8 mouse cellular contexts compared by ENCODE assay signal in genomic region chr10:93165416-93166381, GRCm38 (mm10). TPM values are rescaled to one million over a fixed set of nuclear protein-coding genes. Genes with fewer than 3 reads are reported as not detected.
A peak's percentile ranks its signal among the peaks of the same experiment; 100 is the strongest.
DNase-seq lines count a peak whose midpoint lies in the region; ATAC-seq and TF ChIP-seq lines count a peak whose summit lies in the region.

No protein-coding gene starts in this region.

- no peak for TF ChIP-seq POLR2A in brain, embryonic 14.5 days (IDR thresholded peaks at IDR 0.05; ENCODE audit: borderline replicate concordance, extremely low read depth, insufficient read depth, insufficient read length, poor library complexity, severe bottlenecking)

- H3K4me2 ChIP-seq in kidney, postnatal 0 days (ENCODE audit: low read length): 0 out of 2 replicates have a peak overlapping the region, but pooled peaks have one; percentile 16
- peak overlapping the region; percentile 53 for H3K4me2 ChIP-seq in heart, postnatal 0 days (ENCODE audit: low read depth, low read length)
- H3K4me2 ChIP-seq in stomach, postnatal 0 days (replicated peaks; ENCODE audit: low read depth): 0 out of 2 replicates have a peak overlapping the region, but pooled peaks have one; percentile 25

- H3K4me1 ChIP-seq in kidney, postnatal 0 days (replicated peaks; ENCODE audit: insufficient read depth, low read length): peaks cover 6% of the 10 kb centered on the region
- H3K4me1 ChIP-seq in heart, postnatal 0 days (ENCODE audit: control insufficient read depth, insufficient read depth): peaks cover 22% of the 10 kb centered on the region
- H3K4me1 ChIP-seq in stomach, postnatal 0 days (replicated peaks; ENCODE audit: control insufficient read depth, insufficient read depth): peaks cover 3% of the 10 kb centered on the region

- no peak overlapping the region for H3K4me3 ChIP-seq in kidney, postnatal 0 days (replicated peaks; ENCODE audit: low read depth, low read length)
- peak overlapping the region; percentile 13; the same call in 1 of the 2 replicates for H3K4me3 ChIP-seq in heart, postnatal 0 days (ENCODE audit: low read depth, low read length)
- H3K4me3 ChIP-seq in stomach, postnatal 0 days (ENCODE audit: low read depth, low read length): no peak overlapping the region

- no peaks in the 10 kb centered on the region for H3K27me3 ChIP-seq in kidney, postnatal 0 days (ENCODE audit: insufficient read depth, low read length)
- H3K27me3 ChIP-seq in heart, postnatal 0 days (ENCODE audit: control insufficient read depth, insufficient read depth, low read length): no peaks in the 10 kb centered on the region
- H3K27me3 ChIP-seq in stomach, postnatal 0 days (ENCODE audit: control insufficient read depth, insufficient read depth, low read length): no peaks in the 10 kb centered on the region

- no peak for TF ChIP-seq EP300 in heart, postnatal 0 days (IDR thresholded peaks at IDR 0.05; ENCODE audit: low read depth)
- no peak for TF ChIP-seq EP300 in stomach, postnatal 0 days (optimal IDR thresholded peaks at IDR 0.05)

- DNase-seq in kidney, postnatal 0 days (ENCODE audit: low spot score): peak; percentile 24
- no peak for DNase-seq in kidney, postnatal 14 days
- DNase-seq in brain, embryonic 14.5 days (ENCODE audit: low read depth): peak; percentile 55
- DNase-seq in heart, postnatal 0 days (ENCODE audit: low spot score): peak; percentile 45
- no peak for DNase-seq in stomach, postnatal 0 days (ENCODE audit: low spot score)
- DNase-seq in gastrocnemius, adult 18-20 months (ENCODE audit: low spot score): no peak
- DNase-seq in adrenal gland, postnatal 36 days: no peak

- H3K9me3 ChIP-seq in kidney, postnatal 0 days (replicated peaks; ENCODE audit: low read length): no peaks in the 10 kb centered on the region
- H3K9me3 ChIP-seq in heart, postnatal 0 days (replicated peaks; ENCODE audit: control insufficient read depth, low read length): no peaks in the 10 kb centered on the region
- no peaks in the 10 kb centered on the region for H3K9me3 ChIP-seq in stomach, postnatal 0 days (ENCODE audit: control insufficient read depth, low read length)

- TF ChIP-seq CTCF in kidney, postnatal 0 days (IDR thresholded peaks at IDR 0.05; ENCODE audit: low read depth): no peak
- no peak for TF ChIP-seq CTCF in brain, embryonic 14.5 days (IDR thresholded peaks at IDR 0.05; ENCODE audit: borderline replicate concordance, extremely low read depth, insufficient read depth, insufficient read length)
- TF ChIP-seq CTCF in heart, postnatal 0 days (IDR thresholded peaks at IDR 0.05; ENCODE audit: low read depth): no peak
- TF ChIP-seq CTCF in stomach, postnatal 0 days (IDR thresholded peaks at IDR 0.05; ENCODE audit: low read depth): no peak

- peak overlapping the region; percentile 38; the same call in 1 of the 2 replicates for H3K27ac ChIP-seq in kidney, postnatal 0 days
- peak overlapping the region; percentile 84 for H3K27ac ChIP-seq in heart, postnatal 0 days (ENCODE audit: low read depth)
- peak overlapping the region; percentile 45; the same call in 1 of the 2 replicates for H3K27ac ChIP-seq in stomach, postnatal 0 days (replicated peaks)

- no peak for ATAC-seq in kidney, postnatal 0 days (replicated peaks; ENCODE audit: low FRiP score, low read depth)
- peak; percentile 37; the same call in 1 of the 2 replicates for ATAC-seq in heart, postnatal 0 days (ENCODE audit: insufficient read depth, low read depth)
- ATAC-seq in megakaryocyte progenitor cell, adult 5-6 weeks (replicated peaks; ENCODE audit: poor library complexity): peak; percentile 32
- ATAC-seq in stomach, postnatal 0 days (ENCODE audit: low FRiP score, low TSS enrichment): no peak

- 35% methylated on average over 14 of the region's 14 CpGs for WGBS in kidney, postnatal 0 days
- 27% methylated on average over 14 of the region's 14 CpGs for WGBS in heart, postnatal 0 days
- WGBS in stomach, postnatal 0 days: 38% methylated on average over 14 of the region's 14 CpGs

- no peaks in the 10 kb centered on the region for H3K36me3 ChIP-seq in kidney, postnatal 0 days (ENCODE audit: insufficient read depth, low read length)
- no peaks in the 10 kb centered on the region for H3K36me3 ChIP-seq in heart, postnatal 0 days (replicated peaks; ENCODE audit: control insufficient read depth, insufficient read depth, low read length)
- no peaks in the 10 kb centered on the region for H3K36me3 ChIP-seq in stomach, postnatal 0 days (ENCODE audit: control insufficient read depth, insufficient read depth, low read length)

- no peak overlapping the region for H3K9ac ChIP-seq in kidney, postnatal 0 days (ENCODE audit: low read depth, low read length)
- H3K9ac ChIP-seq in heart, postnatal 0 days (replicated peaks; ENCODE audit: low read depth, low read length): peak overlapping the region; percentile 37
- H3K9ac ChIP-seq in stomach, postnatal 0 days (ENCODE audit: low read length): no peak overlapping the region; the same call in 1 of the 2 replicates

RNA-seq across cellular contexts. Expression of gene Cdk17, which starts 5.0 kb away (rescaled TPM):
- 13.9 and 16.4 TPM in 2 replicates for polyA plus RNA-seq in kidney, postnatal 0 days (2015; fragmentation: Nextera tagmentation; extraction: Ambion mirVana)
- 64.3 and 70.5 TPM in 2 replicates for polyA plus RNA-seq in brain, embryonic 14.5 days (2012; rRNA removed)
- total RNA-seq in heart, postnatal 0 days (2014; rRNA removed; ENCODE audit: low replicate concordance): 40.2 and 41.2 TPM in 2 replicates
- 11.9 and 12.3 TPM in 2 replicates for polyA plus RNA-seq in heart, postnatal 0 days (2015; fragmentation: Nextera tagmentation; extraction: Ambion mirVana)
- 36.8 and 43.6 TPM in 2 replicates for total RNA-seq in megakaryocyte progenitor cell, adult 5-6 weeks (2015)
- total RNA-seq in megakaryocyte progenitor cell, adult 5-6 weeks (2017): 37.6 and 44.9 TPM in 2 replicates
- polyA plus RNA-seq in stomach, postnatal 0 days (2015; fragmentation: Nextera tagmentation; extraction: Ambion mirVana): 8.2 and 8.6 TPM in 2 replicates
- total RNA-seq in gastrocnemius, adult 18-20 months (2021): 1 to 10 TPM; 4.0 to 8.0 TPM
- 10 to 100 TPM; 24.1 to 25.7 TPM for total RNA-seq in adrenal gland, postnatal 36 days (2021)

Comparison
In these comparisons a context has a peak if more than half of its experiments do, and no peak if none do; other contexts are left out.
1. DNase-seq: peak in kidney, postnatal 0 days (single experiment), brain, embryonic 14.5 days (single experiment) and heart, postnatal 0 days (single experiment); none in kidney, postnatal 14 days (single experiment), stomach, postnatal 0 days (single experiment), gastrocnemius, adult 18-20 months (single experiment) and adrenal gland, postnatal 36 days (0 of 2).
2. ATAC-seq: peak in heart, postnatal 0 days (single experiment) and megakaryocyte progenitor cell, adult 5-6 weeks (single experiment); none in kidney, postnatal 0 days (single experiment) and stomach, postnatal 0 days (single experiment).
3. Peak in every context shown above with its lines, with median percentiles within 50 percentile points of each other: H3K27ac ChIP-seq and H3K4me2 ChIP-seq.